Mouse (Mus musculus): ENCODE data around the gene Gss.
"Not testable (repeated sequence)": the region's sequence is repeated elsewhere in the genome, so short reads cannot be mapped to it uniquely, and the experiment has no call there.

Gss gene

DNA sequence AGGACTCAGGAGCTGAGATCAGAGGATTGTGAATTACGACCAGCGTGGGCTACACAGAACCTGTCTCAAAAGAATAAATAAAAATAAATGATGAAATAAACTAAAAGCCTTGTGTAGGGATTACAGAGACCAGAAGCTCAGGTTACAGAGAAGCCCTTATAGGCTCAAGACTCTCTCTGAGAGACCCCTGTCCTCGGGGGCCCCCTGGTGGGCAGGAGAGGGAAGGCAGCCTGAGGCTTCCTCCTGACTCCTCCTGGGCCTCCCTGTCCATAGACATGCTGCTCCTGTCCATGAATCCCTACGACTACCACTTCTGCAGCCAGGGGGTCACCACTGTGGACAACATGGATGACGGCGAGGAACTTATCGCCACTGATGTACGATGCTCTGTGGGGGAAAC, 27.2 kb upstream of the Gss start:
- DNase-seq (ENCODE audit: low spot score in 2 of 2) = peak in 1 of 2 experiments; percentile 74

DNA sequence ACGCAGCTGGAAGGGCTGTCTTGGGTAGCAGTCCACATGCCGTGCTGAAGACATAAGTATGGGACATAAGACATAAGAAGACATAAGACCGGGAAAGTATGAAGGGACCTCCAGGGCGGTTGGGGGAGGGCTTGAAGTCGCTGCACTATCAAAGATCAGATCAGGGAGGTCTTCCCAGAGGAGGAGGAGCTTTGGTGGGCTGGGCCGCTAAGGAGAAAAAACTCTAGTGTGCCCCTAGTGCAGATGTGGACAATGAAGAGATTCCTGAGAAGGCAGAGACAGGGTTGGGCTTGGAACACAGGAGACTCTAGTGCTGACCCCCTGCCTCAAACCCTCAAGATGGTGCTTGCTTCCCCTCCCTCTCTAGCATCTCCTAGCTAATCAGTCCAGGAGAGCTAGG, 24.4 kb upstream of the Gss start:
- DNase-seq (ENCODE audit: low spot score in 2 of 2) = no peak

DNA sequence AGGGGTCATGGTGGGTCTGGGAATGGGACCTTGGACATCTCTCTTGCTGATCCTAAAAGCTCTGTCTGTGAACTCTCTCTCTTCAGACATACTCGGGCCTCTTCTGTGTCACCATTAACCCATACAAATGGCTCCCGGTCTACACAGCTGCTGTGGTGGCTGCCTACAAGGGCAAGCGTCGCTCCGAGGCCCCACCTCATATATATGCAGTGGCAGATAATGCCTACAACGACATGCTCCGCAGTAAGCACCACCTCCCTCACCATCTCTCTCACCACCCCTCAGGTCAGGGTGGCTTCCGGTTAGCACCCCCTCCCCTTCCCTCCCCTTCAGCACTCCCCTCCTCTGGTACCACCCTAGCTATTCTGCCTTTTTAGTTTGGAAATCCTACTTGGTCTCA, 21.3 kb upstream of the Gss start:
- no peak for DNase-seq (ENCODE audit: low spot score in 2 of 2)

DNA sequence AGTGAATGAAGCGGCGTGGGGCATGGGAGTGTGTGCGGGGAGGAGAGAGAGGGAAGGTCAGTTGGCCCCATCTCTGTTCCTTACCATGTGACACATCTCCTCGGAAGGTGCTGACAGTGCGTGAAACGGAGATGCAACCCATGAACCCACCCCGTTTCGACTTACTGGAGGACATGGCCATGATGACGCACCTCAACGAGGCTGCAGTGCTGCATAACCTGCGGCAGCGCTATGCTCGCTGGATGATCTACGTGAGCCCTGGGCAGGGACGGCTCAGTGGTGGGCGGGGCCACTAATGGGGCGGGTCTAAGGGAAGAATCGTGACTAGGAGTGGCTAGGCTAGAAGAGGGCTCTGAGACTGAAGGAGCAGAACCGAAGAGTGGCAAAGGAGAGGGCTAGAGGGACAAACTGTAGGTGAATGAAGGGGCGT, 20.7 kb upstream of the Gss start:
- DNase-seq (ENCODE audit: low spot score in 2 of 2) = no peak

DNA sequence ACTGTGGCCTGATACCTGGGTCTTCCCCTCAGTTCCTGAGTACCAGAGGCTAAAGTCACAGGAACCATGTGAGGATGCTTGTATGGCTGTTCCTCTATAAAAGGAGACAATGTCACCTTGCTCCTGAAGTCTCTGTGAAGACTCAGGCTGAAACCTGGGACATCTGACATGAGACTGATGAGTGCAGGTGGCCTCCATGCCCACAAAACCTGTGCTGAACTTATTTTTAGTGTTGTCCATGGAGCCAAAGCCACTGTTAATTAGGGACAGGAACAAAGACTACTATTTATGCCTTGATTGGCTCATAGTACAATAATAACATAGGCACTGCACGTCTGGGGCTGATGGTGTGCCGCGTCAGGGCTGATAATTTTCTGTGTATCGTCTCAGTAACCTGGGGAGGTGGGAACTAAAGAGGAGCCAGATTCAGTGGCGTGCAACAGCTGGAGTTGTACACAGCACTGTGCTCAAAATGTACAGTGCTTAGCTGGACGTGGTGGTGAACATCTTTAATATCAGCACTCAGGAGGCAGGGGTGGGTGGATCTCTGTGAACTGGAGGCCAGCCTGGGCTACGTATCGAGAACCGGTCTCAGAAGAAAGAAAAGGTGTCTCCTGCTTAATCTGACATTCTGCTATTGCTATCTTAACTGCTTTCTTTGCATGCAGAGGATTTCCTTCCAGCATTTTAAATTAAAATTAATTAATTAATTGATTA, 19.4 kb upstream of the Gss start:
- DNase-seq (ENCODE audit: low spot score in 2 of 2) = no peak

DNA sequence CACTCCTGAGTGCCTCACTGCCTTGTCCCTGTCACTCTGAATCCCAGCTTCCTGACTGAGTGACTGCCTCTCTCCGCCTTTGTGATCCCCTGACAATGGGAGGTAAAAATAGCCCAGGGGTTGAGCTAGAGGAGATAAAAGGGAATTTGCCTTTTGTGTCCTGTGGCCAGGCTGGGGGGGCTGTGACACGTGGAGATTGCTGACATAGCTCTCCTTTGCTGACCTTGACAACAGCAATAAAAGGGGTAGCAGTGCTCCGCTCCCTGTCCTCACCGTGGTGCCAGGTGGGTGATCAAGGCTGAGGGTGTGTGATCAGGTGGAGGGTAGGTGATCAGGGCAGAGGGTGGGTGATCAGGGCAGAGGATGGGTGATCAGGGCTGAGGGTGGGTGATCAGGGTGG, 18.4 kb upstream of the Gss start, which contains the start of gene Myh7b:
Myh7b (plus strand) TSS at position 235 of the 400 bp plus-strand sequence.
- no peak for DNase-seq (ENCODE audit: low spot score in 2 of 2)

DNA sequence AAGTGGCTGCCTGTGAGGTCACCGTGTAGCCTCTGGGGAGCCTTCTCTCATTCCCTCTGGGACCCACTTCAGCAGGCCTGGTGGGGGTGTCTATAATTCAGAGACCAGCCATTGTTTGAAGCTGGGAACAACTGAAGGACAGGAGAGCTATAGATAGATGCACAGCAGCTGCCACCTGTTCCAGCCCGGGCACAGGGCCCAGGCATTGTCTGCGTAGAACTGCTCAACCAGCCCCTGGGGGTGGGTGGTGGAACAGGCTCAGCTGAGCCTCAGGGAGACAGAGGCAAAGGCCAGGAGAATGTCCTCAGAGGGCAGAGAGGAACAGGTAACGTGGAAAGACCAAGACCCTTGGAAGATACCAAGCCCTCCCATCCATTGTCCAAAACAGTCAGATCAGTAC, 13.8 kb upstream of the Gss start:
- DNase-seq (ENCODE audit: low spot score in 2 of 2) = no peak

DNA sequence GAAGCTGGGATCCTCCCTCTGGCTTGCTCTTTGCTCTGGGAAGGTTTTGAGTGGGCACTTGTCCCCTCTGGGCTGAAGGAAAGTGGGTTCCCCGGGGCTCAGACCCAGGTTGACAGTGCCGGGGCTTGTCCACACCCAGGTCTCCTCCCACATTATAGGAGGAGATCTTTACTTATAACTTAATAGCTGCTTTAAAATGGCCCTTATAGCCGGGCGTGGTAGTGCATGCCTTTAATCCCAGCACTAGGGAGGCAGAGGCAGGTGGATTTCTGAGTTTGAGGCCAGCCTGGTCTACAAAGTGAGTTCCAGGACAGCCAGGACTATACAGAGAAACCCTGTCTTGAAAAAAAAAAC, 12.6 kb upstream of the Gss start:
- DNase-seq (ENCODE audit: low spot score in 2 of 2) = not testable (repeated sequence)

DNA sequence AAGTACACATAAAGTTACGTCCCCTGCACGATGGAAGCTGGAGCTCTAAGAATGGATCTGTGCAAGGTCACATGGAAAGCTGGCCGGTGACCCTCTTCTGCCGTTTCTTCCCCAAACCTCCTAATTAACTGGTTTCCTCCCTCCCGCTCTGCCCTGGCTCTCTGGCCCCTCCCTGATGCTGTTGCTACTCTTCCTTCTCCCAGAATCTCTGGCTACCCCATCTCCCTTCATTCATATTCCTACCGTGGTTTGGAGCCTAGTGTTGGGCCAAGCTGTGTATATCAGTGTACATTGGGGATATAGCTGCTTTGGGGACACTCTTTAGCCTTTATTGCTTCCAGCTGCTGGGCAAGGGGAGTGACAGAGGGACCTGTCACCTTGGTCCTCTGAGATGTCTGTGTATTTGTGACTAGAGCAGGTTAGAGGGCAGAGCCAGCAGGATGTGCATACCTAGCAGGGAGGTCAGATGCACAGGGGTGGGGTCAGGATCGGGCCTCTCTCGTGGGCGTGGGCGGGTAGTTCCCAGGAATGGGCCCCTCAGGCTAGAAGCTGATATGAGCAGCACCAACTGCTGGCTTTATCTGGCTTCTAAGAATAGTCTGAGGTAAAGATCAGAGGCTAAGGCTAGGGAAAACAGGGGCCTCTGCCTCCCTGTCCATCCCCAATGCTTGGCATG, 12.1 kb upstream of the Gss start:
- no peak for DNase-seq (ENCODE audit: low spot score in 2 of 2)

DNA sequence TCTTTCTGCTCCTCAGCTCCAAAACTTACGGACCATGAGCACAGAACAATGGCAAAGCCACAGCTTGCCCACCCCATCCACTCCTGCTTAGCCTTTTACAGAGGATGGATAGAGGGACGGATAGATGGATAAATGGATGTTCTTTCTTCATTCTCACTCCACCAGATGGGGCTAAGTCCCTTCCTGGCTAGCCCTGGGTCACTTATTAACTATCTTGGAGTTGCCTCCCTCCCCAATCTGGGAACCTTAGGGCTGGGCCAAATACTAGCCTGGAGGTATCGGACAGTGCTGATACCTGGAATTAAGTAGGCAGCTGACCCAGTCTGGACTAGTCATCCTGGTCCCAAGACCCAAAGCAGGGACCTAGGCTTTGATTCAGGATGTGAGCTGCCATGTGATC, 11.1 kb upstream of the Gss start:
- DNase-seq (ENCODE audit: low spot score in 2 of 2) = no peak

DNA sequence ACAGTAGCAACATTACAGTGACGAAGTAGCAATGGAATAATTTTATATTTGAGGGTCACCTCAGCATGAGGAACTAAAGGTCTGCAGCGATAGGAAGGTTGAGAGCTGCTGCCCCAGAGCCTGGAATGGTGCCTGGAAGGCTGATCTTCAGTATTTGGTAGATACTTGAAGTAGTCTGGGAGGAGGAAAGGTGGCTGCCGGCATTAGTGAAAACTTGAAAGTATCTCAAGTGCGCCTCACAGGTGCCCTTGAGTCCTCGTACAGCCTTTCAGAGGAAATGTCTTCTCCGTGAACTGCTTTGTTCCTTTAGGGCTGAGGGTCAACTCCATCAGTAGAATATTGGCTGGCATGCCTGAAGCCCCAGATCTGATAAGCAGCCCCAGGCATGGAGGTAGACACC, 2.9 kb upstream of the Gss start:
- DNase-seq (ENCODE audit: low spot score in 2 of 2) = no peak

DNA sequence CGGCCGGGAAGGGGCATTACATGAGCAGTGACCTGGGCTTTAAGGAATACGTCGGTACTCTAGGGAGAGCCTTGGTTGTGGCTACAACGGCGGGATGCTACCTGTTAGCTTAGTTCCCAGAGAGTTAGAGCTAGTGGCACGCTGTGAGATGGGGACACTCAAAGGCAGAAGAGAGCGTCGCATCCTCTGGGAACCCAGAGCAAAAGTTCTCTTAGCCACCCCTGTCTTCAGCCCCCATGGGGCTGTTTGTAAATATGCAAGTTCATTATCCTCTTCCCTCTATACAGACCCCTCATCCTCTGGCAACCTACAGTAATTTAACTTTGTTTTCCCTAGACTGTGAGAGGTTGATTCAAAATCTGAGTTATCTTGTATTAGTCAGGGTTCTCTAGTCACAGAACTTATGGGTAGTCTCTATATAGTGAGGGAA, 259 bp upstream of the Gss start:
- no peak for DNase-seq (ENCODE audit: low spot score in 2 of 2)

DNA sequence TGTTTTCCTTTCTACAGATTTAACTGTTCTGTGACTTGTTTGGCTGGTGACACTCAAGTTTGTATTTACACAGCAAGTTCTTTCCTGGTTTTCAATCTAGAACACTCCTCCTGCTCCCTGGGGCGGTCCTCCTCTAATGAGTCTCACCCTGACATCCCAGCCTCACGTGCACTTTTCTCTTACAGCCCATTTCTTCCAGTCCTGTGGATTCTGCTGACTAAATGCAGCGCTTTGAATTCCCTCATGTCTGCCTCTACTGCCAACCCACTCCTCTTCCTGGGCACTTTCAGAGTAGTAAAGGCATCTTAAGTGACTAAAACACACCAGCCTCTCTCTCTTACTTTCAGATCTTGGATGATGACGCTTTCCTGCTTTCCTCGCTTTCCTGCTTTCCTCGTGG, 934 bp downstream of the Gss start:
- DNase-seq (ENCODE audit: low spot score in 2 of 2) = no peak

DNA sequence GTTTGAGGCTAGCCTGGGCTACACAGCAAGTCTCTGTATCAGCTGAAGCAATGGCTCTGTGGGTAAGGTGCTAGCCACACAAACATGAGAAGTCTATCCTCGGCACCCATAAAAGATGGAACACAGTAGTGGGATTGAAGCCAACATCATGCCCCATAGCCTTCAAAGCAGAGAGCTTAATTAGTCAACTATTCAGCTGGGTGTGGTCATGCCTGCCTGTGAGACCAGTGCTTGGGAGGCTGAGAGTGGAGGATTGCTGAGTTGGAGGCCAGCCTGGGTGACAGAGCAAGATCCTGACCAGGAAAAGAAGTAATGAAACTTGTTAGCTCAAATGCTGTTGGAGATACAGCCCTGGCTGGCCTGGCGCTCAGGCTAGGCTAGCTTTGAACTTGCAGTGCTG, 1.7 kb downstream of the Gss start:
- no peak for DNase-seq (ENCODE audit: low spot score in 2 of 2)

DNA sequence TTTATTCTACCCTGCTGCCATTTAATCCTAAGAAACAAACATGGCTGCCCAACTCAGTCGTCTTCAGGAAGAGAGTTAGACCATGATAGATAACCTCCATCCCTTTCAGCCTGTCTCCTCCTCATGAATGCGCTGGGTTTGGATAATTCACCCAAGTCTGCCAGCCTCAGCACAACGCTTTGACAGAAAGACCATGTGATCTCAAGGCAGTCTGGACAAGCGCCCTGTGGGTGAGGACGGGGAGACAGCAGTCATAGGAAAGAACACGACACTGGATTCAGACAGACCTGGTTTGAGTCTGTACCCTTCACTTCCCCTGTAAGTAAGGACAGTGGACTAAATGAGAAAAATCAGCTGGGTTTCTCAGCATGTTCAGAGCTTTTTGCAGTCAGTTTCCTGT, 3.1 kb downstream of the Gss start:
- no peak for DNase-seq (ENCODE audit: low spot score in 2 of 2)

DNA sequence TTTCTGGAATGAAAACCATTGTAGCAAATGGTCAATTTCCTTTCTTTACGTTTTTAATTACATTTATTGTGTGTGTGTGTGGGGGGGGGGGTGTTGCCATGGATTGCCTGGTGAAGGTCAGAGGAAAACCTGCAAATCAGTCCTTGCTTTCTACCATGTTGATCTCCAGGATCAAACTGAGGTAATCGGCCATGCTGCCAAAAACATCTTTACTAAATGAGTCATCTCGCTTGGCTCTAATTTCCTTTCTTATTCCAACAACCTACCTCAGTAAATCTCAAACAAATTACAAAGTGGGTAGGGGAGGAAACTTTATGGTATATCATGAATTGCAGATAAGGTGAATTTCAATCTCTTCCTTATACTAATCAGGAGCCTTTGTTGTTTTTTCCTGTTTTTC, 4.5 kb downstream of the Gss start:
- no peak for DNase-seq (ENCODE audit: low spot score in 2 of 2)

DNA sequence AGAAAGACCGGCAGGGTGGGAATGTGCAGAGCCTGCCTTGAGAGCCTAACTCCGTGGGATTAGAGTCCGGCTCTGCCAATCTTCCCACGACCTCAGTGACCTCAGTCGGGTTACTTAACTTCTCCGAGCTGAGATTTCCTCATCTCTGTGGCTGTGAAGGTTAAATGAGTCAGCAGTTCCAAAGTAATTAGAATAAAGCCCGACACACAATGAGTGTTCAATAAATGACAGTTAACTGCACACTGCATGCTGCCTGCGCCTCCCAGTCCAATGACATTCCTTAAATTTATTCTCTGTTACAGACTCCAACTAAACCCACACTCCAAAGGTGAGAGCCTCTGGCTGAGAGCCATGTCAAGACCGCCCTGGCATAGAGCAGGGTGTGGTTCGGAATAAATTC, 7.1 kb downstream of the Gss start:
- DNase-seq (ENCODE audit: low spot score in 2 of 2) = no peak

DNA sequence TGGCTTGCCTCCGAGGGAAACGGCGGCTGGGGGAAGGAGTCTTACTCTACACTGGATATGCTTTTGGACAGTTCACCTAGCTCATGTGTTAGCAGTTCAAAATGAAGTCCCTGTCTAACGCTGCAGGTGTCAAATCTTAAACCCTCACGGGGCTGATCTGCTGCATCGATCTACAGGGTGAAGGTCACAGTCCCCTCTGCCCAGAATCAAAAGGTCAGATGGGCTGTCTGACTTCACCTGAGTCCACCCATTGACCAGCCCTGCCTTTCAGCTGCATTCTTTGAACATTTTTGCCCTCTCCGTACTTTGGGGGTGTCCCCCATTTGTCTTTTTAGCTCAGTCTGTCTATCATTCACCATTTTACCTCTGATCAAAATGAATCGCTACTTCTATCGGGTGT, 7.5 kb downstream of the Gss start:
- no peak for DNase-seq (ENCODE audit: low spot score in 2 of 2)

DNA sequence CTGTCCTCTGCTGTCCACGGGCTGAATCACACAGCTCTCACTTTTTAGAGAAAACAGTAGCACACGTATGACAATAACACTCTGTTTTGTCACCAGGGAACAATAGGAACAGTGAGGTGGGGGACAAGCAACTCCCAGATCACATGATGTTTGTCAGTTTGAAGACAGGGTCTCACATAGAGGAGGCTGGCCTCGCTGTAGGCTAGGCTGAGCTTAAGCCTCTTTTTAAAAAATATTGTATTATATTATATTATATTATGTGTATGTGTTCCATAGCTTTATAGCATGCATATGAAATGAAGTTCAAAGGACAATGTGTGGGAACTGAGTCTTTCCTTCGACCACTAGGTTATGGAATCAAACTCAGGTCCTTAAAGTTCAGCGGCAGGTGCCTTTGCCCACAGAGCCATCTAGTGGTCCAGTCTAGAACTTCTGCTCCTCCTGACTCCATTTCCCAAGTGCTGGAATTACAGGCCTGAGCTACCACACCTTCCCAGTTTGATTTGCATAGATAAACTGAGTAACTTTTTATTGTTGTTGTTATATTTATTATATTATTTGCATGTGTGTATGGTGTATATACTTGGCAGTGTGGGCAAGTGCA, 8.6 kb downstream of the Gss start:
- DNase-seq (ENCODE audit: low spot score in 2 of 2) = no peak

DNA sequence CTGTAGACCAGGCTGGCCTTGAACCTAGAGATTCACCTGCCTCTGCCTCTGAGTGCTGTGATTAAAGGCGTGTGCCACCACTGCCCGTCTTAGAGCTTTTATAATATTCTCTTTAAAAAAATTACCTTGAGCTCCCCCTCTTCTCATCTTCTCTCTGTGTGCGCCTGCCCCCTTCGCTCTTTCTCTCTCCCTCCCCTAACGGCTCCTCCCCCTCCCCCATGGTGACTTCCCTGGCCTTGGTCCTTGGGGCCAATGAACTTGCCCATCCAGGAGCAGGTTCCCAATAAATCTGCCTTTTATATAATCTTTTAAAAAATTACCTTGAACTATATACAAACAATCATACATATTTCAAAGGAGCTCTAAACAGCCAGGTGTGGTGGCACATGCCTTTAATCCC, 9.6 kb downstream of the Gss start:
- no peak for DNase-seq (ENCODE audit: low spot score in 2 of 2)

DNA sequence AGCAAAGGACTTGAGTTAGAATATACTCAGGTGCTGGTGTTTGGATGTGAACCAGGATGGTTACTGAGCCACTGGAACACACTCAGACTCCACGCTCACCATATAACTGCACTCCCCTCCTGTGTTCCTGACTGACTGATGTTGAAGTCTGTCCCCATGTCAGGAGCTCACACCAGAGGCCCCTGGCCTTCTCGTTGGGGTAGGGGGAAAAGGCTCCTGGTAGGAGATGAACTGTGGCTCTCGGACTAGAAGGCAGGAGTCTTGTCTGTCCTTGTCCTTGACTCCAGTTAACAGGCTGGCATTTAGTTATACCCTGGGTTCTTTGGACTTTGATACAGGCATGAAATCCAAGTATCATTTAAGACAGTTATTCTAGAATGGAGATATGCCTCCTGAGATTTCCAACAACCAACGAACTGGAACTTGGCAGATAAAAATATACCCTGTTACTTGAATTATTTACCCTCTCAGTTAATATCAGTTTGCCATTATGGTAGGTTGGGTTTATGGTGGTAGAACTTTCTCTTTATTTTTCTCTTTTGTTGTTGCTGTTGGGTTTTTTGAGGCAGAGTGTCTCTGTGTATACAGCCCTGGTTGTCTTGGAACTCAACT, 10.1 kb downstream of the Gss start:
- no peak for DNase-seq (ENCODE audit: low spot score in 2 of 2)

DNA sequence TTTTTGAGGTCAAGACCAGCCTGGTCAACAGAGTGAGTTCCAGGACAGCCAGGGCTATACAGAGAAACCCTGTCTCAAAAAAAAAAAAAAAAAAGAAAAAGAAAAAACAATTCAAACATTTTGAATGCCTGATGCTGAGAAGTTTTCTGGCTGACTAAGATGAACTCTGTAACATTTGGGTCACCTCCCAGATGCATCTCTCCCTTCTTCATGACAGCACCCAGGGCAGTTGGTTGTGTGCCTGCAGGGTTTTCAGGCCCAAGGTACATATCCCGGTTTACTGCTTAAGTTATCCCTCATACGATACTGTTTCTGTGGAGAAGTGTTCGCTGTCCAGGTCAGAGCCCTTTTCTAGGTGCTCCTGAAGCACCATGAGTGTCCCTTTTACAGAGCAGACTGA, 12.3 kb downstream of the Gss start:
- no peak for DNase-seq (ENCODE audit: low spot score in 2 of 2)

DNA sequence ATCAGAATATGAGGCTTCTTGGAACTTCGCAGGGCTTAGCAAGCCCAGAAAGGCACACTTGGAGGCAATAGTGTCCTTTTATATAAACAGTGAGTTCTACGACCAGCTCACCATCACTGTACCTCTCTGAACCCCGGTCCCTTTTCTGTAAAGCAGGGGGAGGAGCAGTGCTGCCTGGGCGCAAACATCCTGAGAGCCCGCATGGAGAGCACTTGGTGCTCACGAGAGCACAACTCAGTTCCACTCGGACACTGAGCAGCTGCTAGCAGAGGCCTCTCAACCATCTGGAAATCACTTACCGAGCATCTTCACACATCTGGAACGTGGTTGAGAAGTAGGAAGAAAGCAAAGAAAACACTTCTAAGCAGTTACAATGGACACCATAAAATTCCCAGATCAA, 16.0 kb downstream of the Gss start:
- DNase-seq (ENCODE audit: low spot score in 2 of 2) = no peak

All from right cerebral cortex, postnatal 36 days (tissue).